Mouse (Mus musculus): ENCODE measurements at regions not wholly inside any gene's neighbourhood (a gene's known extent, or its start where the extent isn't known, plus 50 kb on each side); places are given as distances from the start of the nearest gene placed in this dataset.

DNA sequence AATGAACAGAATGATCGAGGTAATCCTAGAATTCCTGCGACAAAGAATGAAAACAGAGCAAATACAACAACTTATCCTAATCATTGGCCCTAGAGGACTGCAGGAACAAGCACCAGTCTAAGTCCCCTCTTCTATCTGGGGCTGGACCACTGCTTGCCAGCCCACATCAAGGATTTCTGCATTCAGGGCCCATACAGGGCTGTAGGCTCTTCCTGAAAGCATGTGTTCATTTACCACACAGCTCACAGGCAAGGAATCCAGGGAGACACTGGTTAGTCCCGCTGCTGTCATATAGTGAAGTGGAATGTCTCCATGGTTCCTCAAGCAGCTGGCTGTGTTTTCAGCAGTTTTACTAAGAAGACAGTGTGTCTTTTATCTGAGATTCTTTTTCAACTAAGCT, 806.8 kb upstream of the Cadm2 start:
- no peak for TF ChIP-seq CTCF (IDR thresholded peaks at IDR 0.05 in 2 of 3, conservative IDR thresholded peaks at IDR 0.05 in 1 of 3; ENCODE audit: control insufficient read depth in 1 of 3, insufficient read depth in 1 of 3, low read depth in 2 of 3, low read length in 3 of 3, poor library complexity in 1 of 3, severe bottlenecking in 1 of 3)
- TF ChIP-seq POLR2A (IDR thresholded peaks at IDR 0.05; ENCODE audit: control insufficient read depth in 1 of 2, insufficient read depth in 1 of 2, low read depth in 1 of 2, low read length in 2 of 2, poor library complexity in 1 of 2) = no peak
- TF ChIP-seq GABPA (IDR thresholded peaks at IDR 0.05; ENCODE audit: low read depth, low read length) = no peak
- no peak for TF ChIP-seq TCF12 (IDR thresholded peaks at IDR 0.05; ENCODE audit: low read depth, low read length)
- no peak for TF ChIP-seq RCOR1 (IDR thresholded peaks at IDR 0.05; ENCODE audit: low read depth, low read length)
- no peak for TF ChIP-seq BHLHE40 (IDR thresholded peaks at IDR 0.05; ENCODE audit: borderline replicate concordance, low read depth, low read length)
- TF ChIP-seq MAFK (IDR thresholded peaks at IDR 0.05; ENCODE audit: borderline replicate concordance, low read depth, low read length) = no peak
- TF ChIP-seq EP300 (IDR thresholded peaks at IDR 0.05; ENCODE audit: low read depth in 1 of 2, low read length in 2 of 2) = no peak
- no peak for TF ChIP-seq RAD21 (IDR thresholded peaks at IDR 0.05; ENCODE audit: low read depth, low read length)
- no peak for TF ChIP-seq KAT2A (conservative IDR thresholded peaks at IDR 0.05; ENCODE audit: low read depth, low read length)
- TF ChIP-seq SMC3 (IDR thresholded peaks at IDR 0.05; ENCODE audit: low read depth, low read length) = no peak
- no peak for TF ChIP-seq MYC (IDR thresholded peaks at IDR 0.05; ENCODE audit: low read depth, low read length)

Data from MEL (cell line).